Mouse (Mus musculus) liver, embryonic 14.5 days (tissue): ENCODE measurements at regions not wholly inside any gene's neighbourhood (a gene's known extent, or its start where the extent isn't known, plus 50 kb on each side); places are given as distances from the start of the nearest gene placed in this dataset.

Experiments
- CTCF ChIP-seq: IDR thresholded peaks from 2 replicates; pipeline ENCODE4 v1.5.1; 2016; ENCODE audit warnings: antibody characterized with exemption, low read depth, control low read depth
- EP300 ChIP-seq: IDR thresholded peaks from 2 replicates; pipeline ENCODE4 v1.6.1; 2016; ENCODE audit warnings: antibody characterized with exemption, low read depth

GRCm38 (mm10) chr2:47857229-47857628 is 956.7 kb upstream of the Acvr2a start:
- TF ChIP-seq EP300 (no peak), CTCF (no peak)
